Comparison of ENCODE assay signal across 9 mouse cellular contexts in the genomic region with DNA sequence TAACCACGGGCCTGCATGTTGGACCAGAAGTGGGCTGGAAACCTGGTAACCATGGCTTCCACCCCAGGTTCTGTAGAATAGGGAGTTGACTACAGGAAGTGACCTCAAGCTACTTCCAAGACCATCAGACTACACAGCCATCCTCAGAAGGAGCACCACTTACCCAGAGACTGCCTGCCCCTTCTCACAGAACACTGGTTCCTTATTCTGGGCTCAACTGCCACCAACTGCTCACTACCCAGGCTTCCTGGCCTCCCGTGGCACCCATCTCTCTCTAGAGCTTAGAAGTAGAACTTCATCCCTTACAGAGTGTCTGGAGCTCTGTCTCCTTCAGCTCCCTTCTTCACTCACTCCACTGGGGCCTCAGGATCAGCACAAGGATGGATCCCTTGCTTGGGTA. TPM values are rescaled to one million over a fixed set of nuclear protein-coding genes. Genes with fewer than 3 reads are reported as not detected.
DNase-seq lines count a peak whose midpoint lies in the region; ATAC-seq and TF ChIP-seq lines count a peak whose summit lies in the region.
"Had no signal": no experiment of that assay in that cellular context is flagged by ENCODE, and none has a peak within 500 bp of the region (broad histone marks: within the 10 kb centered on the region; RNA-seq: fewer than 3 reads in every experiment).

Gene Lpin1, minus strand, starts transcription at position 31 of the 400 bp plus-strand sequence.

- H3K4me2 ChIP-seq in hindbrain, embryonic 13.5 days = no peak within 1 kb of the TSS
- H3K4me2 ChIP-seq: heart, embryonic 13.5 days had no signal

- TF ChIP-seq CTCF in lung, adult 2 months (IDR thresholded peaks at IDR 0.05; ENCODE audit: insufficient read depth, low read length) = no peak
- TF ChIP-seq CTCF in cortical plate, adult 2 months (IDR thresholded peaks at IDR 0.05; ENCODE audit: extremely low read depth, insufficient read depth, low read length) = no peak

- H3K9ac ChIP-seq in hindbrain, embryonic 13.5 days = no peak within 1 kb of the TSS
- H3K9ac ChIP-seq: heart, embryonic 13.5 days had no signal

- H3K4me3 ChIP-seq in lung, adult 2 months (replicated peaks; ENCODE audit: extremely low read depth, low read depth, low read length) = no peak within 1 kb of the TSS
- H3K4me3 ChIP-seq in cortical plate, adult 2 months (ENCODE audit: insufficient read depth, low read length) = no peak within 1 kb of the TSS
- no peak within 1 kb of the TSS for H3K4me3 ChIP-seq in hindbrain, embryonic 13.5 days
- H3K4me3 ChIP-seq: heart, embryonic 13.5 days had no signal

- H3K27me3 ChIP-seq in hindbrain, embryonic 13.5 days = no peaks in the 10 kb centered on the region
- H3K27me3 ChIP-seq: heart, embryonic 13.5 days had no signal

- DNase-seq in lung, adult 2 months = no peak
- no peak for DNase-seq in lung, postnatal 4 days
- no peak for DNase-seq in kidney, adult 8-10 months
- DNase-seq in cerebellum, adult 9-10 months = no peak
- DNase-seq: thymus, adult 18-20 months had no signal

- H3K27ac ChIP-seq in cortical plate, adult 2 months (ENCODE audit: insufficient read depth, low read length) = no peak within 1 kb of the TSS
- H3K27ac ChIP-seq in hindbrain, embryonic 13.5 days = no peak within 1 kb of the TSS
- H3K27ac ChIP-seq: heart, embryonic 13.5 days had no signal

- H3K9me3 ChIP-seq in hindbrain, embryonic 13.5 days = no peaks in the 10 kb centered on the region

- no peaks in the 10 kb centered on the region for H3K4me1 ChIP-seq in lung, adult 2 months (ENCODE audit: control insufficient read depth, insufficient read depth, low read length)
- H3K4me1 ChIP-seq in cortical plate, adult 2 months (ENCODE audit: control insufficient read depth, insufficient read depth, low read length) = peaks cover 2% of the 10 kb centered on the region; the same call in 1 of the 2 replicates
- H3K4me1 ChIP-seq in hindbrain, embryonic 13.5 days (replicated peaks) = no peaks in the 10 kb centered on the region
- H3K4me1 ChIP-seq: heart, embryonic 13.5 days had no signal

- no peaks in the 10 kb centered on the region for H3K36me3 ChIP-seq in hindbrain, embryonic 13.5 days
- H3K36me3 ChIP-seq: heart, embryonic 13.5 days had no signal

- no peak for TF ChIP-seq POLR2A in lung, adult 2 months (IDR thresholded peaks at IDR 0.05; ENCODE audit: borderline replicate concordance, extremely low read depth, low read depth, low read length)
- TF ChIP-seq POLR2A in cortical plate, adult 2 months (IDR thresholded peaks at IDR 0.05; ENCODE audit: extremely low read depth, insufficient read depth, low read length) = no peak

- no peak for ATAC-seq in hindbrain, embryonic 13.5 days (ENCODE audit: low FRiP score)
- ATAC-seq in monocyte, adult 5-6 weeks (replicated peaks; ENCODE audit: insufficient number of reproducible peaks, low FRiP score, low TSS enrichment, poor library complexity, severe bottlenecking) = no peak

- WGBS in lung, adult 2 months = 73% methylated on average over 2 of the region's 2 CpGs
- WGBS in hindbrain, embryonic 13.5 days = 92% methylated on average over 2 of the region's 2 CpGs

RNA-seq across cellular contexts. Expression of gene Lpin1, which starts in this region (rescaled TPM):
- polyA plus RNA-seq in lung, adult 2 months (2012; rRNA removed) = 23.7 and 29.1 TPM in 2 replicates
- polyA plus RNA-seq in cortical plate, adult 2 months (2012; rRNA removed) = 18.1 and 18.9 TPM in 2 replicates
- polyA plus RNA-seq in hindbrain, embryonic 13.5 days (2015; fragmentation: Nextera tagmentation; extraction: Ambion mirVana) = 18.3 and 19.9 TPM in 2 replicates
- 32.5 to 104 TPM (median 38.1 TPM) in 3 replicates for total RNA-seq in monocyte, adult 5-6 weeks (2017)
